Mouse (Mus musculus) thymus, postnatal 4 days (tissue): ENCODE measurements at regions not wholly inside any gene's neighbourhood (a gene's known extent, or its start where the extent isn't known, plus 50 kb on each side); places are given as distances from the start of the nearest gene placed in this dataset.

ENCODE experiments used
- DNase-seq: peaks from one replicate; pipeline ENCODE4 v3.0.0; 2021

DNA sequence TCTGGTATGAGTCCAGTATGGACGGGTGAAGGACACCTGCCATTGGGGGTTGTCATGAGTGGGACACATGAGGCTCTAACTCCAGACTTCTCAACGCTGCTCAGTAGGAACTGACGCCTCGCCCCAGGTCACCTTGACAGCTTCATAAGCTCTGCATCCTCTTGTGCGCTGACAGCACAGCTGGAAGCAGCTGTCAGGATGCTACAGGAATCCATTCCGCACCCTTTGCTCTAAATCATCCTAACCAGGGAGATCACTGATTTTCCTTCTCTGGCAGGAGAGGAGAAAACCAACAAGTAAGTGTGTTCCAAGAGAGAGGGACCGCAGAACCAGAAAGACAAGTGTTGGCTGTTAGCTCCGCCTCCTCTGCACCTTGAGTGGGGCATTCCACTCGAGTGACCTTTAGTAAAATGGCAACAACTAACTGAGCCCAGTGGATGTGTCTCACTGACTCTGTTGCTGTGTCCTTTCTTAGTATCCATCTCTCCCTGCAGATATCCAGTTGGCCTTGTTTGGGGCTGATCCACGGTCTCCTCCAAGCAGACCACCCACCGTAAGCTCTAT is 449.8 kb downstream of the Wdr11 start:
- no peak for DNase-seq

DNA sequence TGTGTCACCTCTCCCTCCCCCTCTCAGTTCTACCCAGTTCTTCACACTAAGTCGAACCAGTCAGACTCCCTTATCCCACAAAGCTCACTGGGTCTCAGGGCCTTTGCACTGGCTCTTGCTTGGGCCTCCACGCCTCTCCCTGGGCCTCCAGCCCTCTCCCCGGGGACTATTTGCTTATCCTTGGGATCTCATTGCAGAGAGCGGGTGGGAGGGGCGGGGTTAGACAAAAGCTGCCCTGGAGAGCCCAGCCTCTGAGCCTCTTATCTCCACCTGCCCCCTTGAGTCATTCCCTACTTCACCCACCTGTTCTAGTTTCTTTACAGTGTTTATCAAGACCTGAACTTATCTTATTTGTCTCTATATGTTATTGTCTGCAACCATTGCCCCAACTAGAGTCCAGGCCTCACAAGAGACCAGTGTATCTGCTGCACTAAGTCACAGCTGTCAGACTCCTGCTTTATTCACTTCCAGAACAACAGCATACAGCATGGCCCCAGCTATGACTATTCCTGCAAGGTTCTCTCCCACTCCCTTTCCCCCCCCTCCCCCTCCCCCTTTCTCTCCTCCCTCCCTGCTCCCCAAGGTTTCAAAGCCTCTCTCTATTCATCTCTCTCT is 450.7 kb downstream of the Wdr11 start:
- DNase-seq = no peak

DNA sequence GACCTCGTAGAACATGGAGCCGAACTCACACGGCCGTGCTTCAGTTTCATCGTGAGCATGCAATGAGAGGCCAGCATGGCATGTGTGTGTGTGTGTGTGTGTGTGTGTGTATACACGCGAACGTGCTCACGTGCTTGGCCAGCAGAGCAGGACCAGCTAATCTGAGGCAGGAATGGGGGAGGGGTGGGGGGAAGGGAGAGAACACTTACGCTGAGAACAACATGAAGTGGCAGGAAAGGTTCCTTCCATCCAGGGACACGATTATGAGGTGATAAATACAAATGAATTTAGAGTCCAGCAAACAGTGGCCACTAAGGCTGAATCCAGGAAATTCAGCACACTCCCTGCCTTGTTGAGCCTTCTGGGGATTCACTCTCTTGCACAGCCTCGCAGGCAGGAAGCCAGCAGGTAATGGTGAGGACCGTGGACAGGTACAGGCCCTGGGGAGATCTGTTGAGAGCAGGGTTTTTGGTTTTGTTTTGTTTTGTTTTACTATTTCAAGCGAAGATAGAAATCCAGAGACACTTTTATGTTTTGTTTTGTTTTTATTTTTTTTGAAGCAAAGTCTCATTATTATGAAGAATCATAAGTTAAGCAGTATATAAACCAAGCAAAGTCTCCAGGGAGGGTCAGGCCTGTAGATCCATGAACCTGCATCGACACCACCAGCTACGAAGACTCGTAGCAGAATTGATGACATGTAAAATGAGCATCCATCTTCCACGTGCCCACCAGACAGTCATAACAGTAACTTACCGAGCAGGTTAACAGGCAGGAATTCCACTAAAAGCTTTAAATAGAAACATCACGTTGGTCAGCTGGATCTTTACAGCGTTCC is 452.0 kb downstream of the Wdr11 start:
- DNase-seq = no peak

DNA sequence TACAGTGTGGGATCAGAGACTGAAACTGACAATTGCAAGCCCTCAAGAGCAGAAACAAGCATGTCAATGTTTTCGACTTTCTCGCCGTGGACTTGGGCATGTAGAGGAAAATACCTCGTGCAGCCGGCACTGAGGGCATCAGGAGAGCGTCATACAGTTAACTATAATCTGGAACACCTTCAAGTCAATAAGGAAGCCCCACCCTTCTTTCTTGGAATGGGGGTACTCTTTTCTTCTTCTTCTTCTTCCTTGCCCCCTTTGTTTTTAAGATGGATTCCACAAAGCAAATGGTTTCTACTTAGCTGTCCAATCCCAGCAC is 452.5 kb downstream of the Wdr11 start:
- DNase-seq = no peak

DNA sequence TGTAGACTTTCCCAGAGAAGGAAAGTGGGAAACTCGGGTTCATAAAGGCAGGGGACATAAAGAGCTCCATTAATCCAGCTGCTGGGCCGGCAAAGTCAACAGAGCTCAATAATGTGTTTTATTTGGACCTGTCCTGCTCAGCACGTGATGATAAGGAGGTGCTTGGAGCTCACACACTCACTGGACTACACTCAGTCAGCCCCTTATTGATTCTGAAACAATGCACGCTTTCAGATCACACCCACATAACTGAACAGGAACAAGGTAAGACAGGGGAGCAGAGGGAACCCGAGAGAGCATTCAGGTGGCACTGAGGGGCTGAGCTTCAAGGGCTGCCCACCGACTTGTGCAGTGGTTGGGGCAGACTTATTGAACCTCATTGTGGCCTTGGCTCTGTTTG is 452.9 kb downstream of the Wdr11 start:
- no peak for DNase-seq

DNA sequence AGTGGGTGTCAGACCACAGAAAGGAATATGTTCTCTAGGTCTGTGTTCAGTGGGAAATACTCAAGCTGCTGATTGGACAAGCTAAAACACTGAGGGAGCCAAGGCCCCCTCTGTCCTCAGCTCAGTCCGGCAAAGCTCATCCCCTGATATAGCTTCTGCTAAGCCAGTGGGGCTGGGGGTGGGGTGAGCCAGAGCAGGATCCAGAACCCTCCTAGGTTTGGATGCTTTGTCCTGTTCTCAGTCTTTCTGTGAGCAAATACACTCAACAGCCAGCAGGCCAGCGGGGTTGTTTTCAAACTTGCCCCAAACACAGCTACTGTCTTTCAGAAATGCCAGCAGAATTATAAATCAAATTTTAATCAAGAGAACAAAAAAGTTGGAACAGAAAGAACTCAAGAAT is 454.4 kb downstream of the Wdr11 start:
- no peak for DNase-seq

DNA sequence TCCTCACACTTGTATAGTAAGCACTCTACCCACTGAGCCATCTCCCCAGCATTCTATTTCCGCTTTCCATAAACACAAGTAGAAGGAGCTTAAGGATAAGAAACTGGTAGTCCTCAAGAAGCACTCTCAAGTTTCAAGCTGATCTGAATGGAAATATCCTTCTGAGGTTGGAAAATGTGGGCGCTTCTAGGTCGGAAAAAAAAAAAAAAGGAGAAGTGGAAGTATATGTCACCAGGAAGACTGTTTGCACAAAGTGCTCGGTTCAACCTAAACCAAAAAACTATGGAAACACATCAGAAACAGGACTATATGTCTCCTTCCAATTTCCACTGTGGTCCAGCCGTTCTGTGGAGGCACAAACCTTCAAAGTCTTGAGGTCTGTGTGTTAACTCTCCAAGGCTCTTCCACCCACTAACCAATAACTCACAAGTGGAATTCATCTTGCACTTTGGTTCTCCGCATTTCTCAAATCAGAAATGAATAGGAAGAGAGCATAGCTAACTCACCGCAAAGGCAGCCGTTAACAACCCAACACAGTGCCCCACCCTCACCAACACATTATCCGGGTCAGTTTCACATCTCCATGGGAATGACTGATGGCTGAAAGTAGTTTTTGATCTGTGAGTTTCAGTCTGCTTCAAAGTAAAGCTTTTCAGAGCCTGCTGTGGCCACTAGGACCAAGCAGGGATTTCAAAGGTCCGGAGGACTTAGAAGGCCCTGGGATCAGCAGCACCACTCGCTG is 455.8 kb downstream of the Wdr11 start:
- DNase-seq = no peak

DNA sequence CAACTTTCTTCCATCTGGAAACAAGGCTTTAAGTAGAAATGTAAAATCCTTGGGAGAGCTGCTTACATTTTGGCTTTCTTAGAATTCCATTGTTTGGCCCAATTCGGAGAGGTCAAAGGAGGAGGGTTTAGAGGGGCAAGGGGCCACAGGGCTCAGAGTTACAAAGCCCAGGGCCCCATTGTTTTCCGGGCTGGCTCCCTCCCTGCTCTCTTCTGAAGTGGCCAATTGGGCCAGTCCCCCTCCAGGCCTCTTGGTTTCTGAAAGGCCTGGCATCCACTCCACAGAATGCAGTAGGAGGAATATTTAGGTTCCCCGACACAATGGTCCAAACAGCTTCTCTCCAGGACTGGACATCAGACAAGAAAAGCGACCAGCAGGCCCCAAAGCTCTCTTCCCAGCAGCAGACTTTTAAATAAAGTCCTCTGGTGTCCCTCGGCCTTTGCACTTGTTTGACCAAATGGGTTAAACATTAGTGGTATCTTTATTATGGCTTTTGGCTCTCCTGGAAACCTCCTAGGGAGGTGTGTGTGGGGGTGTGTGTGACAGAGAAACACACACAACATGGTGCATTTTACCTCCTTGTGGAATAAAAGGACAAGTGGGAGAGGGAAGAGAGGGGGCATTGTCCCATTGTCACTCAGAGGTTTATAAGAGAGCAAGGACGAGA is 456.6 kb downstream of the Wdr11 start:
- no peak for DNase-seq

DNA sequence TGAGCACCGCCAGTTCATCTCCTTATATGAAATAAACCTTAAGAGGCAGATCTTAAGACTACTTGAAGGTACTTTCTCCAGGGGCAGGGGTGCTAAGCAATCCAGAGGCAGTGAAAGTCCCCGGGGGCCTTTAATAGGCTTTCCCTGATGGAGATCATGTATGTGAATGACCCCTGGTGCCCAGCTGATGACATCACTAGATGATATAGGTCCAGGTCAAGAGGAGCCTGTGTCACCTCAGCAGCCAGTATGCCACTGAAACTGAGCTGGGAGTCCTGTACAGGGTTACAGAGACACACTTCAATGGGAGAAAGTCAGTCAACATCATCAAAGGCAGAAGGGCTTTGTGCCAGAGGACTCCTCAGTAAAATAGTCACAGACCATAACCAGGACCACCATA is 457.8 kb downstream of the Wdr11 start:
- DNase-seq = no peak

DNA sequence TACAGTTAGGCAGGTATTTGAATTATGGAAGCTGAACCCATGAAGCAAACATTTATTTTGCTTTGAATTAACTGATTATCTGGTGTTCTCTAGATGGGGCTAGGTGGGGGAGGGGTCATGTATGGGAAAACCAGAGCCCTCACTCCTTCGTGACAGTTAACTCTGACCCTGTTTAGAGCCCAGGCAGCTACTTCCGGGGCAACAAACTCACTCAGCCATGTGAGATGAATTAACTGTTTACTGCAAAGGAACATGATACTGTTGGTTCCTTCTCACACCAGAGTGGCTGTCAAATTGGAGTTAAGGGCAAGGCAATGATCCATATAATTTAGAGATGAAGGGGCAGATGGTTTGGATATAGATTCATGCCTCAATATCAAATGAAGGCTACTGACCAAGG is 458.5 kb downstream of the Wdr11 start:
- no peak for DNase-seq

DNA sequence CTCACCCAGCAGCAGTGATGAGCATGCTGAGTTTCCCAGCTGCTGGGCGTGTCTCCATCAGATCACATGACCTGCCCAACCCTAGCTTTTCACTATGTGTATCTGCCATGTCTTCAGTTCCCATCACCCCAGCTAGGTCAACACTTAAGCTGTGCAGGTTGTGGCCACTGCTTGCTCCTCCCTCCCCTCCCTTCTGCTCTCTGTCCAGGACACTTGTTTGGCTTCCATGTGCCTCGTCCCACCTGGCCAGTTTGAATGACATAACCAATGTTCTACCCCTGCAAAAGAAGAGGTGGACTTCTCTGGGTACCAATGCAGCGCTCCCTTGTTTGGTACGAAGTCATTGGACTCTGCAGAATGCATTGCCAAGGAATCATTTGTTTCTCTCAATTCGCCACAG is 460.7 kb downstream of the Wdr11 start:
- no peak for DNase-seq

DNA sequence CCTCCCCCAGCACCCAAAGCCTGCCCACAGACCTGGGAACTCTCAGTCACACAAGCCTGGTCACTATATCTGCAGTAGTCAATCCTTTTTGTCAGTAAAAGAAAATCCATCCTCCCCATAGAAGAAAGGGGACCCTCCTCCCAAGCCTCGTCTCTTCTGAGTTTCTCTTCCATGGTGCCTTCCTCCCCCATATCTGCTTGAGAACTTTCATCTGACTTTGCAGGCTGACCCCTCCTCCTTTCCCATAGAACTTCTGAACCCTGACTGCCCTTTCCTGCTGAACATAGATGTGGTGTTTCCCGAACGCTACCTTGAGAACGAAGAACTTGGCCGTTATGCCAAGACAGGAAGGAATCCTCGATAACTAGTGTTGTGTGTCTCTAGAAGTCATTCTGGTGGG is 462.5 kb downstream of the Ate1 start:
- no peak for DNase-seq

DNA sequence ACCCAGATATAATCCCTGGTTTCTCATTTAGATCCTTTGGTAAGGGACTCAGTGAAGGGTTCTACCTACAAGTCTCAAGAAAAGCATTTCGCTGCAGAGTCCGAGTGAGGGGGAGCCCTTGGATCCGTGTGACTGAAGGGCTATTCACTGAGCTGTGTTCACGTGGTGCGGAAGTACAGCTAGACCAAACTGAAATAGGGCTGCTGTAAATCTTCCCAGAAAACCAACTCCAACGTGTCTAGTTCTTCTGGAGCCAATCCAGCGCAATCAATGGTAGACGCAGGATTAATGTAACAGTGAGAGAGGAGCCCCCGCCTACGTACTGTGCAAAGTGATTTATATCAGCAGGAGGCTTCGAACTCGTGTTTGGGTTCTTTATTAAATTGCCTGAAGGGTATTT is 461.9 kb downstream of the Ate1 start:
- DNase-seq = no peak

DNA sequence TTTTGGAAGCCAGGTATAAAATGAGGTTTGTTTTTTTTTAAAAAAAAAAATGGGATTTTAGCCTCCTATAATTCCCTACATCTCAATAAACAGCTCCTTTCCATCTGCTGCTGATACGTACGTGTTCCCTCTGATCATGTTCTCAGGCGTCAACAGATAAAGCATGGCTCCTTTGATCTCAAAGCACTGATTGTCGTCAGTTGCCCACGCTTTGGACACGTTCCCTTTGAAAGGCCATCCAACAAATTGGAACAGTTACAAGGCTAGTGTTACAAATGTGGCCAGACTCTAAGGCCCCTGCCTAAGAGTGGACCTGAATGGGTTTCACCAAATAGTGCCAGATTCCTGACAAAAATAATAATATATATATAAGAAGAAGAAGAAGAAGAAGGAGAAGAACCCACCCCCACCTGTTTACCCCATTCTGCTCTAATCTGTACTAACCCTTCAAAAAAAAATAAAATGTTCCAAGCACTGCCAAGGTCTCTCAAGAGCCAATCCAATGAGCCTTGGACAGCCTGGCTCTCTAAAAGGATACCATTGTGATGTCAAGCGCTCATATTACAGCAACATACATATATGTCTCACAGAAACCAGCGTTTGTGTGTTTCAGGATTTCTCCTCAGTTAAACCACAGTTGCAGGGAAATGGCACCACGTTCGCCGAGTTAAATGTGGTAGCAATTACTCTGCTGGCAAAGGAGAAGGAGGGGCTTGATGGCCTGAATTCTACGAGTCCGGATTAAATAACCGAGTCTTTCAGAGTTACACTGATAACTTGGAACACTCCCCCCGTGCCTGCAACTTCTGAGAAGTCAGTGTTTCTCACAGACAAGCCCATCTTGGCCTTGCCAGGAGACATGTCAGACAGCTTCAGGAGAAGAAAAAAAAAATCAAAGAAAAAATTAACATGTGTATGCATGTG is 460.2 kb downstream of the Ate1 start:
- DNase-seq = no peak

DNA sequence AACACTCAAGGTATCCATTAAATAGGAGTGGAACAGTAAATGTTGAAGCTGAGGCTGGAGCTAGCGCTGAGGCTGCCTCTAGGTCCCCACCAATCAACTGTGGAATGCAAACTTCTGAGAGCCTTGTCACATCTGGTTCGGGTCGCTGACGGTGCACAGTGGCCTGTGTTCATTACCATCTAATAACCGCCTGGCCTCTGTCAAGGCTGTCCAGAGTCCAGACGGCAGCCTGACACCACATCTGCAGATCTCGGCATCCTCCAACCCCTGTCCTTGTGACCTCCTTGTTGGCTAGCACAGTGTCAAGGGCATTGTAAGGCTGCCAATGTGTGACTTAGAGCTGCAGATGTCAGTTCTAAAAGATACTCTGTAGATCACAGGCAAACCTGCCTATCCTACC is 455.7 kb downstream of the Ate1 start:
- DNase-seq = no peak

DNA sequence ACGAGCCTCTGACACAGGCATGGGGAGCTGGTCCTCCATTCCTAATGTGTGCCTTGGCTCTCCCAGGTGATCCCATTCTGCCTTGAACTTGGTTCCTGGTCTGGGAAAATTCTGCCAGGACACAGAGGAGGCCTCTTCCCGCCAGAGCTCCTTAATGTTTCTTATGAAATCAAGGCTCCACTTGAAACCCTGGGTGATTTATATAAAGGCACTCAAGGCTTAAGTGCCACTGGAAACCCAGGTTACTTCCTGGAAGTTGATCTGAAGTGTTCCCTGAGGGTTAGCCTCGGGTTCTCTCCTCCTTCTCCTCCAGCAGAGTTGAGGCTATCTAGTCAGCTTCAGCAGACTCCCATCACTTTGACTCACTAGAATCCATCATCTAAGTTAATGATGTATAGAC is 451.9 kb downstream of the Ate1 start:
- no peak for DNase-seq

DNA sequence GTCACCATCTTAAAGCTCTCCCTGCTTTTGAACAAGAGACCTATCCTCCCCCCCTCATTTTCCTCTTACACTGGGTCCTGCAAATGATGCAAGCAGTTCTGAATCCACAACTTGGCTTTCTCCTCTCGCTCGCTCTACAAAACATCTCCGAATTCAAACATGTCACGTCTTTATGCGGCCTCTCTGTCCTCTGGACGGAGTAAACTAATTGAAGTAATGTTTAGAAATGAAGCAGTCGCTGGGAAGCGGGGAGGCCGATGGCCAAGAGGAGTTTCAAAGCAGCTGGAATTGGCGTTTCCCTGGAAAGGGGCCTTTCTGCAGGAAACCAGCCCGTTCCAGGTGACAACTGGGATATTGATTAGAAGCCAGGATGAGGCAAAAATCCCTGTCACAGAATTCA is 446.8 kb downstream of the Ate1 start:
- no peak for DNase-seq

DNA sequence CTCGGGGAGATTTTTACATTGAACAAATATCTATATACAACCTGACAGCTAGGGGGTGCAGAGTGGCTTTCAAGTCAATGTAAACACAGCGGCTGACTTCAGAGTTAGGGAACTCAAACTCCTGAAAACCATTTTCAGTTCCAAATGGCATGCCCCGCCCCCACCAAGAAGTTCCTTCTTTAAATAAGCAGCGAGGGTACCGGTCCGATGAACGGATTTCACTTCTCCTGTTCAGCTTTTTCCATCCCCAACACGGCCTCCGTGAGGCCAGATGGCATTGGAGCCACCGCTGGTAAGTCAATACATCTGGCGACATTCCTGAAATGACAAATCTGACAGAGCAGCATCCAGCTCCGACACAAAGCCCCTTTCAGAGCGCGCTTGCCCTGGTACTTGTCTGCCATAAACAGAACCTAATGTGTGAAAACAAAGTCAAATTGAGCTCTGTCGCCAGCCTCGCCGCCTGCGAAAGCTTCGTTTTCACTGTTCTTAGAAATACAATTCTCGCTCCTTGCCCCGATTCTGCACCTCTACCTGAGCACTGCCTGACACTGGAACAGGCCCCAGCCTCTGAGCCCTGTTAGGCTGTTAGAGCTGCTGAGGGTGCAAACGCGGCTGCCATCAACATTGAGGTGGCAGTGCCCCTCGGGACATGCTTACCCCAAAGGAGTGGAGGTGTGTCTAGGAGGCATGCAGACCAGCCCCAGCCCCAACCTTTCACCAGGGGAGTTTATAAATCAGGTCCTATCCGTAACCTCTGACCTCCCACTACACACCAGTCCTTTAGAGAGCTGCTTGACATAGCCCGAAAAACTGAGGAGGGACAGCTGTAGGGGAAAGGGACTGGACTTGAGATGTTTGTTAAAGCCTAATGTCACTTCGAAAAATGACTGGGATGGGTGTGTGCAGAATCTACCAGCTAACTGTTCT is 446.0 kb downstream of the Ate1 start:
- peak; percentile 7 for DNase-seq

DNA sequence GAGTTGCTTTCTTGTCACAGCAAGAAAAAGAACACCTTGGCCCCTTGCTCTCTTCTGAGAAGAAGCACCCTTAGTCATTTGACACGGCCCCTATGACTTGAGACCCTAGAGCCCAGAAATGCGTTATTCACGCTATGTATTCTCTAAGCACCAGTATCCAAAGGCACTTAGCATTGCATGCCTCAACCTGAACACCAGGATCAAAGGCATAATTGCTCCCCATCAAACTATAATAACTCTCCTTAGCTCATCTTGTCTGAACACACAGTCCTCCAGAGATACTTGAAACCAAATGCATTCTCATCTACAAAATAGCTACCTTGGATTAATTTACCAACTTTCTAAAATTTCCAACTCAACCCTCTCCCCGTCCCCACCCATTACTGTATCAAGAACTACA is 437.5 kb downstream of the Ate1 start:
- no peak for DNase-seq

DNA sequence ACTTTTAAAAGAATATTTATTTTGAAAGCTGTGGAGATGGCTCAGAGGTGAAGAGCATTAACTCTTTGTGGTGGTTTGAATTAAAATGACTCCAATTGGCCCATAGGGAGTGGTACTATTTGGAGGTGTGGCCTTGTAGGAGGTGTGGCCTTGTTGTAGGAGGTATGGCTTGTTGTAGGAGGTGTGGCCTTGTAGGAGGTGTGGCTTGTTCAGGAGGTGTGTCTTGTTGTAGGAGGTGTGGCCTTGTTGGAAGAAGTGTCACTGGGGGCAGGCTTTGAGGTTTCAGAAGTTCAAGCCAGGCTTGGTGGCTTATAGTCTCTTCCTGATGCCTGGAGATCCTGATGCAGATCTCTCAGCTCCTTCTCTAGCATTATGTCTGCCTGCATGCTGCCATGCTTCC is 434.5 kb downstream of the Ate1 start:
- no peak for DNase-seq
